Mouse (Mus musculus) heart, embryonic 16.5 days (tissue): ENCODE data around the gene Wasf2. TPM values are rescaled to one million over a fixed set of nuclear protein-coding genes. Genes with fewer than 3 reads are reported as not detected.
A peak's percentile ranks its signal among the peaks of the same experiment; 100 is the strongest.

Experiments
- ATAC-seq: fragments of 200-750 bp; cut with Nextera tagmentation; replicated peaks from 2 replicates; pipeline ENCODE4 v1.8.0; 2017; ENCODE audit warnings: moderate number of reproducible peaks; ENCODE audit not compliant: insufficient read depth, low FRiP score; ENCODE audit errors: extremely low read depth
- H3K27ac ChIP-seq: fragments of 300-500 bp; sonication (generic); 2 replicates; pipeline ENCODE4 v1.5.1; 2014; ENCODE audit warnings: mild to moderate bottlenecking, low read length, control low read depth, moderate library complexity
- H3K27me3 ChIP-seq: fragments of 300-500 bp; sonication (generic); 2 replicates; pipeline ENCODE4 v1.6.1; 2014; ENCODE audit warnings: low read length, mixed read lengths; ENCODE audit not compliant: control insufficient read depth, insufficient read depth
- H3K36me3 ChIP-seq: fragments of 300-500 bp; sonication (generic); 2 replicates; pipeline ENCODE4 v1.6.1; 2014; ENCODE audit not compliant: control insufficient read depth, insufficient read depth
- H3K4me1 ChIP-seq: fragments of 300-500 bp; sonication (generic); 2 replicates; pipeline ENCODE4 v1.6.1; 2014; ENCODE audit warnings: low read length, mixed read lengths; ENCODE audit not compliant: control insufficient read depth, insufficient read depth
- H3K4me2 ChIP-seq: fragments of 300-500 bp; sonication (generic); 2 replicates; pipeline ENCODE4 v1.6.1; 2014; ENCODE audit warnings: low read depth, mild to moderate bottlenecking, control low read depth, low read length
- H3K4me3 ChIP-seq: fragments of 300-500 bp; sonication (generic); 2 replicates; pipeline ENCODE4 v1.5.1; 2014; ENCODE audit warnings: mild to moderate bottlenecking, control low read depth, low read length
- H3K9ac ChIP-seq: fragments of 300-500 bp; sonication (generic); 2 replicates; pipeline ENCODE4 v1.6.1; 2014; ENCODE audit warnings: low read length, control low read depth
- H3K9me3 ChIP-seq: fragments of 300-500 bp; sonication (generic); replicated peaks from 2 replicates; pipeline ENCODE4 v1.6.1; 2016; ENCODE audit warnings: low read length; ENCODE audit not compliant: control insufficient read depth
- WGBS: fragments of 180-500 bp; shearing (Covaris S2); extraction: QIAGEN DNeasy Blood & Tissue Kit; methylation state at CpG from one replicate; pipeline ENCODE4 v1.1.7; 2014; 5-methylcytosine and 5-hydroxymethylcytosine counted together
- polyA plus RNA-seq: library from polyadenylated mRNA; unstranded; fragments of >200 nt; fragmentation: Nextera tagmentation; extraction: Ambion mirVana; gene quantifications from 2 replicates; pipeline ENCODE4 v1.2.1, GENCODE M21; 2015

The Wasf2 gene
- polyA plus RNA-seq, 1 experiment from 2014 or later: 45.0 TPM

- H3K9me3 ChIP-seq: no peaks in the 10 kb centered on the region
- H3K36me3 ChIP-seq: peaks cover 38% of the 10 kb centered on the region
- H3K27me3 ChIP-seq: no peaks in the 10 kb centered on the region
- peak overlapping the region; percentile 82 for H3K27ac ChIP-seq
- H3K4me1 ChIP-seq: peaks cover 34% of the 10 kb centered on the region
- no peak overlapping the region for H3K9ac ChIP-seq
- H3K4me2 ChIP-seq: no peak overlapping the region
- ATAC-seq: no peak
- H3K4me3 ChIP-seq: no peak overlapping the region
- WGBS: 62% methylated on average over 14 of the region's 14 CpGs
Measured at GRCm38 (mm10) chr4:133184031-133184897, 54.0 kb downstream of the Wasf2 start.

DNA sequence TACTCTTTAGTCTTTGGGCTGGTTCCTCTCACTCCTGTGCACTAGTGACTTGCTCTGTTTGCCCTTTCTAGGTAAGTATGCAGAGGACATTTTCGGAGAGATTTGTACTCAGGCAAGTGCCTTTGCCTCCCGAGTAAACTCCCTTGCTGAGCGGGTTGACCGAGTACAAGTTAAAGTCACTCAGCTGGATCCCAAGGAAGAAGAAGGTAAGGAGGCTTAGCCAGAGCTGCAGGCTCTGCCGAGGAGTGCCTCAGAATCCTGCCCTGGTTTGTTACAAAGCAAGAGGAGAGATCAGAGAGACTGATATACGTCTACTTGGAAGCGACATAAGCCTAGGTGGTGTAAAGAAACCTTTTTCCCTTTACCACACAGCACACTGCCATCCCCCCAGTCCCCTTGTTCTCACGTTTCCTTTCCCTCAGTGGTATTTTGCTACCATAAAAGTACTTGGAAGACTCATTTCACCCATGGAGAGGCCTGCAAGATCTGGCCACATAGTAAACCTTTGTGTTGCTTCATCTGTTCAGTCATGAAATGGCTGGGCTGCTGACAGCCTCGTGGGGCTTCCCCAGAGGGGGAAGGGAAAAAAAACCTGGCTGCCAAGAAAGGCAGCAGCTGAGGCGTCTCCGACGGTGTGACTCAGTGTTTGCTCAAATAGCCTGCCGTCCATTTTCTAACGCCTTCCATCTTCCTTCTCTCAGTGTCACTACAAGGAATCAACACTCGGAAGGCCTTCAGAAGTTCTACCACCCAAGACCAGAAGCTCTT lies 54.8 kb downstream of the Wasf2 start:
- H3K27me3 ChIP-seq: no peaks in the 10 kb centered on the region
- H3K4me1 ChIP-seq: peaks cover 34% of the 10 kb centered on the region
- H3K36me3 ChIP-seq: peaks cover 45% of the 10 kb centered on the region
- H3K9ac ChIP-seq: peak overlapping the region; percentile 50
- H3K4me3 ChIP-seq: no peak overlapping the region
- no peak overlapping the region for H3K4me2 ChIP-seq
- H3K9me3 ChIP-seq: no peaks in the 10 kb centered on the region
- WGBS: 34% methylated on average over 15 of the region's 15 CpGs
- peak overlapping the region; percentile 82 for H3K27ac ChIP-seq
- ATAC-seq: peak; percentile 81

DNA sequence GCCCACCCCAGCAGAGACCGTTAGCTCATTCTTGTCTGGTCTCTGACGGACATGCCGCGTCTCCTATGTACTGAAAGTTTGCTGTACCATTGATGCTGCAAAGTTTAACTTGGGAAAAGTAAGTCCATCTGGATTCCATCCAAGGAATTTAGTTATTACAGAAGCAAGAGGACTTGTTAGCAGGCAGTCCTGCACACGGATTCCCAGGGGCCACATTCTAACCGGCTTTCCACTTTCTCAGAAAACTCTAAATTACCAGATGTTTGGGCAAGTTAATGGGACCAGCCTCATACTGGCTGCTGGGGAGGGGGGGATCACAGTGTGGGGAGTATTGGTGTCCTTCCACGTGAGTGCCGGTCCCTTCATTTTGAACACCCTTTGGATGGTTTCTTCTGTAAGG lies 55.6 kb downstream of the Wasf2 start:
- no peak overlapping the region for H3K9ac ChIP-seq
- no peaks in the 10 kb centered on the region for H3K27me3 ChIP-seq
- no peak overlapping the region for H3K4me2 ChIP-seq
- H3K36me3 ChIP-seq: peaks cover 54% of the 10 kb centered on the region
- H3K9me3 ChIP-seq: no peaks in the 10 kb centered on the region
- WGBS: 61% methylated on average over 8 of the region's 8 CpGs
- H3K4me1 ChIP-seq: peaks cover 34% of the 10 kb centered on the region
- ATAC-seq: no peak
- H3K4me3 ChIP-seq: no peak overlapping the region
- H3K27ac ChIP-seq: peak overlapping the region; percentile 82

- WGBS: 91% methylated on average over 5 of the region's 5 CpGs
- Histone ChIP-seq H3K9me3 (no peaks in the 10 kb centered on the region), H3K27me3 (no peaks in the 10 kb centered on the region), H3K4me1 (peaks cover 34% of the 10 kb centered on the region), H3K27ac (no peak overlapping the region), H3K4me2 (no peak overlapping the region), H3K9ac (no peak overlapping the region), H3K4me3 (no peak overlapping the region), H3K36me3 (peaks cover 53% of the 10 kb centered on the region)
- ATAC-seq: no peak
Measured at GRCm38 (mm10) chr4:133186856-133187255, 56.6 kb downstream of the Wasf2 start.

GRCm38 (mm10) chr4:133189396-133189795 lies 59.1 kb downstream of the Wasf2 start:
- Histone ChIP-seq H3K4me1 (peaks cover 20% of the 10 kb centered on the region), H3K27ac (no peak overlapping the region), H3K4me2 (no peak overlapping the region), H3K9me3 (no peaks in the 10 kb centered on the region), H3K9ac (no peak overlapping the region), H3K4me3 (no peak overlapping the region), H3K27me3 (no peaks in the 10 kb centered on the region), H3K36me3 (peaks cover 75% of the 10 kb centered on the region)
- WGBS: 70% methylated on average over 10 of the region's 10 CpGs
- ATAC-seq: no peak

- Histone ChIP-seq H3K27ac (no peak overlapping the region), H3K4me1 (peaks cover 31% of the 10 kb centered on the region), H3K27me3 (no peaks in the 10 kb centered on the region), H3K9ac (no peak overlapping the region), H3K36me3 (peaks cover 53% of the 10 kb centered on the region), H3K9me3 (no peaks in the 10 kb centered on the region), H3K4me3 (no peak overlapping the region), H3K4me2 (no peak overlapping the region)
- 86% methylated on average over 11 of the region's 11 CpGs for WGBS
- ATAC-seq: no peak
Measured at GRCm38 (mm10) chr4:133194482-133194881, 64.2 kb downstream of the Wasf2 start.

DNA sequence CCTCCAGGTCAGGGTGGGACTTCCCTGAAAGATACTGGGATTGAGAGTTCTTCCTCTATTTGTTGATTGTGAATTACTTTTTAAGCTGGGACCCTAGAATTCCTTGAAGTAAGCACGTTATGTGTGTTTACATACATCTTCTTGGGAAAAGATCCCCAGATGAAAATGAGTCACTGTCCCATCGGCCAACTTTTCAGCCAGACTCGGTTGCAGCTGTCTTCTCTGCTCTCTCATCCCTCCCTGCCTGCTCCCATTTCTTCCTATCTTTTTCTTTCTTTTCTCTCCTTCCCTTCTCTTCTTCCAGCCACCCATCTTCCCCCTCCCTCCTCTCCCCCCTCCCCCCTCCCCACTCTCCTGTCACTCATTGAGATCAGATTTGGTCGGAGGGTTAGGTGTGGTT lies 64.7 kb downstream of the Wasf2 start:
- H3K4me1 ChIP-seq: peaks cover 36% of the 10 kb centered on the region
- H3K36me3 ChIP-seq: peaks cover 48% of the 10 kb centered on the region
- WGBS: 57% methylated on average over 4 of the region's 4 CpGs

DNA sequence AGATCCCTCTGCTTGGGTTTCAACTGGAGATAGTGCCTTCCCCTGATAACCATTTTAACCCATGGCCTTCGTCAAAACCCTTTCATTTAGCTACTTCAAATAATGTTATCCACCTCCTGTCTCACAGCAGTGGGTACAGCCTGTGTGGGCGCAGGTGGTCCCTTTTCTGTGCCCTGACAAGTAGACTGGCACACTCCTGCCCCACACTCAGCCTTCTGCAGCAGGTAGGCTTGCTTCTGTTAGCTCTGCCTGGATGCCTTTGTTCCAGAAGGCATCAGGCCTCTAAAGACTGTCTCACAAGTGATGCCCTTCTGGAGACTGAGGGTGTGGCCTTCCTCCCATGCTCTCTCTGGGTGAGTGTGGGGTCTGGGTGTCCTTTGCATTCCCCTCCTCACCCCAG lies 65.8 kb downstream of the Wasf2 start:
- Histone ChIP-seq H3K9ac (no peak overlapping the region), H3K4me2 (no peak overlapping the region), H3K27ac (no peak overlapping the region), H3K4me1 (peaks cover 46% of the 10 kb centered on the region), H3K36me3 (peaks cover 37% of the 10 kb centered on the region), H3K4me3 (no peak overlapping the region), H3K9me3 (no peaks in the 10 kb centered on the region), H3K27me3 (no peaks in the 10 kb centered on the region)
- ATAC-seq: no peak
- 77% methylated on average over 2 of the region's 2 CpGs for WGBS

More for the DNA sequence above, 64.7 kb downstream of the Wasf2 start:
- ATAC-seq: no peak
- Histone ChIP-seq H3K27me3 (no peaks in the 10 kb centered on the region), H3K27ac (no peak overlapping the region), H3K9ac (no peak overlapping the region), H3K4me2 (no peak overlapping the region), H3K9me3 (no peaks in the 10 kb centered on the region), H3K4me3 (no peak overlapping the region)

- Histone ChIP-seq H3K4me1 (peaks cover 49% of the 10 kb centered on the region), H3K27ac (no peak overlapping the region), H3K27me3 (no peaks in the 10 kb centered on the region), H3K9ac (no peak overlapping the region), H3K36me3 (peaks cover 32% of the 10 kb centered on the region), H3K4me3 (no peak overlapping the region), H3K9me3 (no peaks in the 10 kb centered on the region), H3K4me2 (no peak overlapping the region)
- WGBS: 53% methylated on average over 7 of the region's 7 CpGs
- no peak for ATAC-seq
Measured at GRCm38 (mm10) chr4:133196852-133197251, 66.5 kb downstream of the Wasf2 start.
